Mouse (Mus musculus): ENCODE measurements around the gene Col25a1.
A peak's percentile ranks its signal among the peaks of the same experiment; 100 is the strongest.

Gene Col25a1

DNA sequence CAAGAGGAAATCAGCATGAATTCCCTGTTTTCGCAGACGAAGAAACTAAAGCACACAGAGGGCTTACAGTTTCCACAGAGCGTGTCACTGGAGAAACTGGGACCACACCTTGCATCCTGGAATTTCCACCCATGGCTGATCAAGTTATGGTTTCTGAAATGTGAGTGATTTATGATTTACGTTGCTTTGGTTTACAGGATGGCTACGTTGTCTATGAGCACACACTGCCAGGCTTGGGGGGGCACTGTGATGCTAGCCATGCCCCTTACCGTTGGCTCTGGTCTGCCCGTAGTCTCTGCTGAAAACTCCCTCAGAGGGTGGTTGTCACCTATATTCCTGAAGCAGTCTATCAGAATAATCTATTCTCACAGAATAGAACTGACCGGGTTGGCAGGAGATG, at the start of gene Col25a1:
TSS of gene Col25a1 (plus strand) at position 301 of the 400 bp plus-strand sequence.
- no peak for DNase-seq

DNA sequence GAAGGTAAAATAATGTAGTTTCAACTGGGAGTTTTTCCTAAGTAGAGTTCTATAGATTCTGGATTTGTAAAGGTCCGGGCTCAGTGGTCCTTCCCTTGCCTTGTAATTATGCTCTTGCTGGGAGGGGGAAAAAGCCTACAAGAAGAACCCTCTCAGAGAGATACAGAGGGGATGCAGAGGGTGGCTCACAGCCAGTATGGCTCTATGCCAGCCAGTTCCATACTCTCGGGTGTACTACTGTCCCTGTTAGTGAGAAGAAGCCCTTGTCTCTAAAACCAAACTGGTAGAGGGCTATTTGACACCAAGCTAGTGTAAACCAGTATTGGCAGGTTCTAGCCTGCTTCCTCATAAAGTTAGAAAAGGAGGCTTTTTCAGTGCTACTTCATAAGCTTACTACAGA, 48.0 kb upstream of the Col25a1 start:
- no peak for DNase-seq

DNA sequence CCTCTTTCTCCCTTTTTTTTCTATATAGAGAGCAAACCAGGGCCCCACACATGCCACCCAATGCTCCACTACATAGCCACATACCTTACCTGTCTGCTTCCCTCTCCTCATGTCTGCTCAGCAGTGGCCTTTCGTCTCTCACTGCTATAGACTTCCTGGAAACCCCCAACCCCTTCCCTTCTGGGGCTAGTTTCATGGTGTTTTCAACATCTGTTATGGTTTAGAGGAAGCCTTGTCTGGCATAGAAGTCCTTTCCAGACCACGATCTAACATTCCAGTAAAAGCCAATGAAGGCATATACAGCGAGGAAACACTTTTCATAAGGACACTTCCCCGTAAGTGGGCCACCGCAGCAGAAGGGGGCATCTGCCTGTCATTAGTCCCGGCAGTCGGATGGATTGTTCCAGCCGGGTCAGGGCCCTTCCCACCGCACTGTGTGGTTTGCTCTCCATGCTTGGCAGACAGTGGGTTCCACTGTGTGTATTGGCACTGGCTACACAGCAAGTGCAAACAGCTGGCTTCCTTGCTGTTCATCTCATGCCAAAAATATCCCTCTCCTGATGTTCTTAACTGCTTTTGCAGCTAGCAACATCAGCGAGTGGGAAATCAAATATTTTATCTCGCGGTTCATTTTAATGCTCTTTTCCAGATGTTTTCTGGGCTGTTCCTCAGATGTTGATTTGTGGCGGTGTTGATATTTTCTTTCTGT, 44.8 kb upstream of the Col25a1 start:
- no peak for DNase-seq

DNA sequence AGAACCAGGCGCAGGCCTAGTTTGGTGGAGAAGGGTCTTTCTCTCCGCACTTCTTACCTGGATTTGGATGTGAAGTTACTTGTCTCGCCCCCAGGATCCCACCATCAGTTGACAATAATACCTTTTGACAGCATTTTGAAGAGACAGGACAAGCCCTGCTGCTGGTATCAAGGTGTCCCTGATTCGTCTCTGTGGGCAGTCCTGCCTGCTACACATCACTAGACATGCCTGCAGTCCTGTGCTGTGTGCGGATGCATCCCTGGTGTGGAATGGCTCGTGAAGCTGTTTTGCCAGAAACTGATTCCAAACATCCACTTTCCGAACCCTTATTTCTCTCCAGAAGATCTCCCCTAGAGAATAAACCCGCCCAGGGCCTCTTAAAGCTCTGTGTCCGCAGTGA, 43.8 kb upstream of the Col25a1 start:
- no peak for DNase-seq

DNA sequence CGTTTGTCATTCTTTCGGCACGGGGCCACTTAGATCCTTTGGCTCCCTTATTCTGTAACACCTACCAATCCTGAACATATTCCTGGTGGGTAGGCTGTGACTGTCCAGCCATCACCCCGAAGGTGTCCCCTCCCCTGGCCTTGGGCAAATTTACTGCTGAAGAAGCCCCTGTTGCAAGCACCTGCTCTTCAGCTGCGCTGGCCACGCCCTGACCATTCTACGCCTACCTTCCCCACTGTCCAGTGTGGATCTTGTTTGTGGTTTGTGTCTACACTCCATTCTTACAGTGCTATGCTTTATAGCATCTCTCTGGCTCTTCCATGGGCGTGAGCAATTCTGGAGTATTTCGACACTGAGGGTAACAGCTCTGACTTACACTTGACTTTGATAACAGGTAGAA, 42.6 kb upstream of the Col25a1 start:
- DNase-seq, result no peak

DNA sequence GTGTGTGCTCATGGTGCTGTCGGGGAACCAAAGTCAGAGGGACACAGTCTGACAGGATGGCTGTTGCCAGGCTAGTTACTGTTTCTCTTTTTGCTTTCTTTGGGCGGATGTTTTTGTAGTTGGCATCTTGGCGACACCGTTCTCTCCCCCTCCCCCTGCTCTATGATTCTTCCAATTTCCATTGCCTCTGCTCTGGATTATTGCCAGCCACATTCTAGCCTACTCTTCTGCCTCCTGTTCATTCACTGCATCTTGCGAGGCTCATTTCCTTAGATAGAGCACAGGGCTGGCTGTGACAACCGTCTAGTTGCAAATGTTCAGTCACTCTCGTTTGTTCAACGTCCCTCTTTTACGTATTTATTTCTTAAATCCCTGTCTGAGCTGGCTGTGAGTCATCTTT, 40.8 kb upstream of the Col25a1 start:
- no peak for DNase-seq

DNA sequence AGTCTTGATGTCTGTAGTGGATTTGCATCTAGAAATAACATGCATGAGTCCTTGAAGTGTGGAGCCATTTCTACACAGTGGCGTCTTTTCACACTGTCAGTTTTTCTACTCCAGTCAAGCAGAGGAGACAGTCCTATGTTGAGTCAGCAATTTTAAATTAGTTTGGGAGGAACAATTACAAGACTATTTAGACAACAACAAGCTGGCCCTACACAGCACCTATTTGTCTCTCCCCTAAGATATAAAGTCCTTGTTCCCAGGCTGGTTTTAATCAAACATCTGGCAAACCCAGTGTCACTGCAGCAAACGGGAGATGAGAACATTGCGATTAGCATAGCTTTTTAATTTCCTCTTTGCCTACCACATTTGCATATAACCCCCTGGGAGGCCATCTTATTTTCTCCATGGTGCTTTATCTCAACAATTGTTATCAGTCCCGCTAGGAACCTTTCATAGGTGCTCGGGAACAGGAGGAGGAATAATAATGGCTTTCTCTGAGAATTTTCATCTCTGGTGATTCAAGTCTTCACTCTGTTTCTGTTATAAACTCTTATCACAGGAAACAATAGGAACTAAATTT, 37.1 kb upstream of the Col25a1 start:
- no peak for DNase-seq

DNA sequence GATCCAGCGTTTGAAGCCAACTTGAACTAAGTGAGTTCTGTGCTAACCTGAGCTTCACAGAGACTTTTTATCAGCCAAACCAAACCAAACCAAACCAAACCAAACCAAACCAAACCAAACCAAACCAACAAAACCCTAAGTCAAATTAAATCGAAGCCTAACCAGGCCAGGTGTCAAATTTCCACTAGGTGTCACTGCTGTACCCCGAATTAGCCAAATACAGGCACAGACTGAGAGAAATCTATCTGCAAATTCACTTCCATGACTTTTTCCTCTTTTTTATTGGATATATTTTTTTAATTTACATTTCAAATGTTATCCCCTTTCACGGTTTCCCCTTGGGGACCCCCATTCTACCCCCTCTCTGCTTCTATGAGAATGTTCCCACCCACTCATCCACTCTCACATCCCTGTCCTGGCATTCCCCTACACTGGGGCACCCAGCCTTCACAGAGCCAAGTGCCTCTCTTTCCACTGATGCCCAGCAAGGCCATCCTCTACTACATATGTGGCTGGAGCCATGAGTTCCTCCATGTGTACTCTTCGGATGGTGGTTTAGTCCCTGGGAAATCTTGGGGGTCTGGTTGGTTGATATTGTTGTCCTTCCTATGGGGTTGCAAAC, 36.0 kb upstream of the Col25a1 start:
- peak; percentile 70 for DNase-seq

DNA sequence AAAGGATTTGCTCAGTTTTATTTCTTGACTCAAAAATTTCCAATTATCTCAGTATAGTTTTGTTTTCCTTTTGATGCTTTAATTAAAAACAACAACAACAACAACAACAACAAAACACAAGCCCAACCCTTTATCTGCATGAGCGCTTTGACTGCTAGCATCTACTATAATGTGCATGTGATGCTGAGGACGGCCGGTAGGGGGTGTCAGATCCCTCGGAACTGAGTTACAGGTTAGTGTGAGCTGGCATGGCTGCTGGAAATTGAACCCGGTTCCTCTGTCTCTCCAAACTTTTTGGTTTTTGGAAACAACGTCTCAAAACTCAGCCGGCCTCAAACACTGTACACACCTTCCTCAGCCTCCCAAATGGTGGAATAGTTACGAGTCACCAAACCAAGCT, 27.8 kb upstream of the Col25a1 start:
- no peak for DNase-seq

DNA sequence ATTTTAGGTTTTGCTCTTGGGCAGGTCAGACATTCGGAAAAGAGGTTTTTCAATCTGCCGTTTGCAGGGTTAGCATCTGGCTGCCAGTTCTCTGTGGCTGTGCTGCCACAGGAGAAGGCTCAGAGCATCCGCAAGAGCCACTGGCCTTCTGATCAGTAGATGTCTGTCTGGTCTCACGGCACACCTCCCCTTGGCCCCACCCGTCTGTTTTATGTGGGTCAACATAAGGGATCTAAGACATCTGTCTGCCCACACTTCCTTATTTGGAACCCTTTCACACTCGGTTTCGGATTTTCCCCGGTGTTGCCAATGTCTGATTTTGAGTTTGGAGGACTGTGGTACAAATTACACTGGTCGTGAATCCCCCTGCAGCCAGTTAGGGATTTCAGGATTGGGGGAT, 26.8 kb upstream of the Col25a1 start:
- DNase-seq, result no peak

DNA sequence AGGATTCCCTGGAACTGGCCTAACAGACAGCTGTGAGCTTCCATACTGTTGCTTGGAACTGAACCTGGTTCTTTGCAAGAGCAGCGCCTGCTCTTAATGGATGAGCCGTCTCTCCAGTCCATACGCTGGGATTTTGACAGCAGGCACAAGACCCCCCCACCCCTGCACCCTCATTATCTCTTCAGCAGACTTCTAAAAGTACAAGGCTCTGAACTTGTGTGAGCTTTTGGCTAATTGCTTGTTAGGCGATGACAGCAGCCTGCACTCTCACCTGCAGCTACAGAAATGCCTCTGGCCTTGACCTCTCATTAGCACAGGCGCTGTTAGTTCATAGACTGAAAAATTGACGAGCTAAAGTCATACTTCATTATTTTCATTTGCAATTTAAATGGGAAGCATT, 14.4 kb upstream of the Col25a1 start:
- no peak for DNase-seq

DNA sequence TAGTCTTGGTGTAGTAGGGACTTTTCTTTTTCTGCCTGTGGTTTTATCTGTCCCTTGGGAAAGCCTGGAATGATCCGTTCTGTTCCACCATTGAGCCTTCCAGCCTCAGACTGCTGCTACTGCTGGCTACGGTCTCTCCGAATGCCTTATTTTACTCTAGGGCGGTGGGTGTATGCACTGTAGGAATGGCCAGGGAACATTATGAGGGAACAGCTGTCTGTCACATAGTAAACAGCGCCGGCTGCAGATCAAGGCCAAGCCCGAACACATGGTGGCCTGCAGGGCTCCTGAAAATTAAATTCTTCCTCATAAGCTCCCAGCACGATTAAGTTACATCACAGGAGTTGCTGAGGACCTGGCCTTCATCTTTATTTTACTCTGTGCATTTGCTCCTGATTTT, 3.5 kb upstream of the Col25a1 start:
- DNase-seq, result no peak

DNA sequence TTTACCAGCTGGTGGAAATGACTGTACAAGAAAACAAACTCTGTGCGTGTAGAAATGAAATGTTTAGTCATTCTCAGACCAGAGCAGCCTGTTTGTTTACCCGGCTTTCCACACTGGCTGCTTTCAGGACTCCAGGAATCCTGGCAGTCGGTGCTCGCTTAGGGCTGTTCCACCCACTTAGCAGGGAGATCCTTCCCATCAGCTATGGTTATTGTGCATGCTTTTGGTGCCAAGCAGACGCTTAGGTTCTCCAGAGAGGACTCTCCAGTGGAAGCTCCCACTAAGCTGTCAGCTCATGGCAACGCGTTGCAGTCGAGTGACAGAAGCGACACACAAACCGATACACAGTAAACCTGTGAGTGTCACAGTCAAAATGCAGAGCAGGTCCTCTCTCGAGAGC, 2.7 kb upstream of the Col25a1 start:
- no peak for DNase-seq

DNA sequence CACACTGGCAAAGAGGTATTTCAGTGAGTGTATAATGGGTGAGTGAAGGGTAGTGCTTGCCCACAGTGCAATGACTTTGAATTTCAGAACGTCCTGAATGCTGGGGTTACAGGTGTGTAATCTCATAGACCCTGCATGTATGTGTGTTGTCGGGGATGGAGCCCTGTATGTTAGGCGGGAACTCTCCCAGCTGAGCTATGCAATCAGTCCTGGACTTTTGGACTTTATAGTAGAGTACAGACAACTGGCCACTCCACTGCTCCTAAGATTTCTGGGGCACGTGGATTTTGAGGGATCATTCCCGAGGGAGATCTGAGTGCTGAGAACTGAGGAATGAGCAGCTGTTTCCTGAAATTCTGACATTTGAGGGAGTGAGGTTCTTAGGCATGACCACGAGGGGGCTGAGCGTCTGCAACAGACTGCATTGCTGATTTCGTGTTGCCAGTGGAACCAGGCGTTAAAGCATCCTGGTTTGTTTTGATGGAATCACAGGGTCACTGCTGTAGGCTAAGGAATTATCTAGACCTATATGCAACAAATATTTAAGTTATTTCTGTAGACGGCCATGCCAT, 1.6 kb upstream of the Col25a1 start:
- DNase-seq, result peak; percentile 54

DNA sequence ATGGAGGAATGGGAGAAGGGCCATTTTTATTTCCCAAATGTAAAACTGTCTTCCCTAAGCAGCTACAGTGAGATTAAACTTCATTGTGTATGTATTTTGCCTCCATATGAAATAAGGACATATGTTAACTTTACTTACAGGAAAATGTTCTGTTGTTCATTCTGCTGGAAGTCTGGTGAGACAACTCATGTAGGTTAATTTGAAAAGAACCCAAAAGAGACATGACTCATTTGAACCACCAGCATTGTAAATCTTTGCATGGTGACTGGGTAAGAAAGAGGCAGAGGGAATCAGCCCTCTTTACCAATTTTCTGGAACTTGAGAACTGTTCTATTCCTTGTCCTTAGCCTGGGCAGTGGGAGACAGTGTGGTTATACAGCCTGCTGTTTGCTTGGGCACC, 5.9 kb downstream of the Col25a1 start:
- DNase-seq, result no peak

DNA sequence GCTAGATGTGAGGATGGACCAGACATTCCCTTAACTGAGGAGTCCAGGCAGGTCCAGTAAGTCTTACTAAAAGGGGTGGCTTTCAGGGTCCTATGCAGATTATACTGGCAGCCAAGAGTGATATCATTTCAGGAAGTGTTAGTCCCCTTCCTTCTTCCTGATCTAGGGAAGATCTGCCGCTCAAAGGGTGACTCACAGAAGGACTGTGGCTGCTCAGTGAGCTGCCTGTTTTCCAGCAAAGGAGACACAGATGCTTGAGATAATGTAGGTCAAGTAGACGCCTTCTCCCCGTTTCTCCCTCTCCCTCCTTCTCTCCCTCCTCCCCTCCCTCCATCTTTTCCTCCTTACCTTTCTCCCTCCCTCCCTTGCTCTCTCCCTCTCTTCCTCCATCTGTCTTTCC, 6.3 kb downstream of the Col25a1 start:
- no peak for DNase-seq

DNA sequence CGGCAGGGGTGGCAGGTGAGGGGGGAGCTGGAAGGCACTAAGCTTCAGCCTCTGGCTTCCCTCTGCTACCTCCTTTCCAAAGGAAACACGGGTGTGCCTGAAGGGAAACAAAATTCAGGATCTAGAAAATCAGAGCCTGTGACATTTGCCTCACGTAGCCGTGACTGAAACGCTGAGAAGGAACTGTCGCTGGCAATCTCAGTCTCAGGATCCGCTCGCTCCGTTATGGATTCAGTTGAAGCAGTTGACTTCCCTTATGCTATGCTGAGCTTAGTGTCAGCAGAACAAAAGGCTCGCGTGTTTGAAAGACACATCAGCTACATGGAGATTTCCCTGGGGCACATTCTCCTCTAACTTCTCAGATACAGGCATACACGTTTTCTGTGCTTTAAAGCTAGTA, 14.6 kb downstream of the Col25a1 start:
- DNase-seq, result no peak

DNA sequence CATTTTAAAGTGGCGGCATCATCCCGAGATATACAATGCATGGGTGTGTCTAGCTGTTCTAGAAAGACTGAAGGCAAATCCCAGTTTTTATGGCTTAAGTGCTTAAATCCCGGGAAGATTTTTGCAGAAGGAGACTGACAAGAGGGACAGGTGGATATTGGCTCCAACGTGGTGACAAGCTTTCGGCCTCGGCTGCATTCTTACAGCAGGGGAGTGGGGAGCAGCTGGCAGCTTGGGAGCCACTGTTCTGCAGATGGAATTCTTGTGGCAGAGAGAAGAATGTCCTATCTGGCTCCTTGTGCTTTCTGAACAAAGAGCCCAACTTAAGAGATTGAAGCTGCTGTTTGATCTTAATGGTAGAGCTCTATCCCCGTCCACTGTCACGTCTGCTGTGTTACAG, 16.5 kb downstream of the Col25a1 start:
- no peak for DNase-seq

DNA sequence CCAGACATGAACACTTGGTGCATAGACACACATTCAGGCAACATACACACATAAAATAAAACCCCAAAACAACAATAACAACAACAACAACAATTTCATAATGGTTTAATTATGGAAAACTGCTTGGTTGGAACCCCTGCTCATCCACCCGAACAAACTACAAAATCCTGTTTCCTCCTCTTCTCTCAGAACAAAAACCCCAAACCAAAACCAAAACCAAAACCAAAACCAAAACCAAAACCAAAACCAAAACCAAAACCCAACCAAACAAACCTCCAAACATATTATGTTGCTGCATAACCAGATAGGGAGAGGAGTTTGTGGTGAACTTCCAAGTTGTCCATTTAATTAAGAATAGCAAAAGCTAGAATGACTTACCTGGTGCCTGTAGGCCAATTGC, 17.9 kb downstream of the Col25a1 start:
- DNase-seq, result no peak

DNA sequence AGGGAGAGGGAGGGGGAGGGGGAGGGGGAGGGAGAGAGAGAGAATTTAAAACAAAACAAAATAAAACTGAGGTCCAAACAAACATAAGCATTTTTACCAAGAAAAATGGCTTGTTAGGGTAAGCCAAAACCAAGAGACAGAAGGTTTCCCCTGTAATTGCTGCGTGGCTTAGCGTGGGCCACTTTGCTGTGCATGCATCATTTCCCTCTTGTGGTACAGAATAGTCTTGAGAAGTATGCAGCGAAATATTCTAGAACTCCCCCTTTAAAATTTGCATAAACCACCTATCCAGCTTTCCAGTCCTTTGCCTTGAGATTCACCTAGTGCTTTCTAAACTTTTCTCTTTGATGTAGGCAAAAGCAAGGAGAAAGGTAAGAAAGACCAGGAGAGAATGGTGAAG, 21.8 kb downstream of the Col25a1 start:
- no peak for DNase-seq

DNA sequence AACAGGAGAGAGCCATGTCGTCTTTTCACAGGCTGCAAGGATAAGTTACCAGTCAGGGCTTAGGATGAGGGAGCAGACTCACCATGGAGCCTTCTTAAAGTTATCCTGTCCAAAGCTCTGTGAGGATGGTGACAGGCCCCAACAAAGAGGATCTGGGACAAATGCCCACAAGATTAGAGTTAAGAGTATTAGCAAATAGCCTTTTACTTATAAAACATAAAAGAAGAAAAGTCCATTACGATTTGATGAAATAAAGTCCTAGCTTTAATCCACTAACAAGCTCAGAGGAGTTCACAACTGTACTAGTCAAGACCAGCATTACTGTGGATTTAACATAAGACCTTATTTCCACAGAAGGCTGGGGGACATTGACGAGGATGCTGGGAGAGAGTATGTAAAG, 26.2 kb downstream of the Col25a1 start:
- no peak for DNase-seq

DNA sequence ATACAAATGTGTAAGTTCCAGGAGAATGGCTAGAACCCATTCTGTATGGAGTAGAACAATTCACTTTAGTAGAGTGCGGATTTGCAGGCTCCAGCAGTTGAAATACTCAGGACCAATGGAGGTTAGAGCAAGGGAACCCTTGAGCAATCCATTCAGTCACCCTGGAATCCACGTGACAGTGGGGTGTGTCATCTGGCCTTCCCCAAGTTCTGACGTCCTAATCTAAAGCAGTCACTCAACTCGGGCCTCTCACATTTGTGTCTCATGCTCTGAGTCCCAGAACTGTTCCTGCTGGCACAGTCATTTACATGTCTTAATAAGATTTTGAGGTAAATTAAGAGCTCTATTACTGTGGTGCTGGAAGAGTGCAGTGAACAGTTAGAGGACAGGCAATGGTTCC, 28.6 kb downstream of the Col25a1 start:
- DNase-seq, result no peak

DNA sequence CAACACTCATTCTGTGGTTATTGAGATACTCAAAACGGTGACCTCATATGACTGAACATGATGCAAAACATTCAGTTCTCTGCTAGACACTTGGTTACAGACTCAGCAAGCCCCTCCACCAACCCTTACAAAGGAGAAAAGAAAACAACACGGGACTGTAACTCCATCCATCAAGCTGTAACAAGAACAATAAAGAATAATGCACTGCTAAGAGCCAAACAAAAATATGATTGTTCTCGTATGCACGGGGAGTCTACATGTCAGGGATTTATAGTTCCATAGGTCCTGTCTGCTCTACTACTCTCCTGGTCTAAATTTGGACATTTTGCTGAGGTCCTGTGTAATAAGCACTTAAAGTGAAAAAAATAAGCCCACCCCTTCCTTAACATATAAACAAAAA, 29.6 kb downstream of the Col25a1 start:
- no peak for DNase-seq

DNA sequence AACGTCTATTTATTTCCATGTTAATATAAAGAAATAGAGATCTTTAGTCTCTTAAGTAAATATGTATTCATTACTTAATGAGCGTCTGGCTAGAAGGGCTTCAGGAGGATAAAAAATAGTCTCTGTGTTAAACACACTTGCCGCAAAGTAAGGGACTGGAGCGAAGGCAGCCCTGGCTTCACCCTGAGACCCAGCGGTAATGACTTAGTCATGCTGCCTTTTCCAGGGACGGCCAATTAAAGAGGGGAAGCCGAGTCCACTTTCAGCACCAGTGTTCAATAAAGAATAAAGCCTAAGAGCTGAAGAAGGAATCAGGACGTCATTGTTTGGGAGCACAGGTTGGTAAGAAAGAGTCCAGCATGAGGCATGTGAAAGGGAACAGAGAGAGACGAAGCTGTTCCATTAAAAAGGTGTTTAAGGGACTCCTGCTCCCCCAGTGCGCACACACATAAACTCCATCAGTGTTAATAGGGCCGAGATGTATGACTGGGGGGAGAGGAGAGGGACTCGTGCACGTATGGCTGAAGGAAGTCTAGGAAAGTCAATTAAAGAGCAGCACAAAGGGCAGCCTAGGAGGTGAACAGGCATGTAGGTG, 30.1 kb downstream of the Col25a1 start:
- peak; percentile 45 for DNase-seq
